Mouse (Mus musculus) liver, adult 2 months (tissue): ENCODE measurements around the gene Slc19a2.

Experiments
- CTCF ChIP-seq: fragments of 200-500 bp; IDR thresholded peaks from 2 replicates; pipeline ENCODE4 v1.5.1; 2011; ENCODE audit warnings: low read depth, low read length, control low read depth
- POLR2A ChIP-seq: fragments of 200-500 bp; IDR thresholded peaks from 2 replicates; pipeline ENCODE4 v1.6.1; 2011; ENCODE audit warnings: low read length, control low read depth; ENCODE audit not compliant: insufficient read depth; ENCODE audit errors: extremely low read depth

GRCm38 (mm10) chr1:164284007-164284406, 35.2 kb downstream of the Slc19a2 start:
- TF ChIP-seq CTCF (no peak), POLR2A (no peak)
